Mouse (Mus musculus) thymus, postnatal 25 days (tissue): Measurements from ENCODE around the gene Ier3.
"Not testable (repeated sequence)": the region's sequence is repeated elsewhere in the genome, so short reads cannot be mapped to it uniquely, and the experiment has no call there.

Experiments
- DNase-seq: peaks from one replicate; pipeline ENCODE4 v3.0.0; 2022

The Ier3 gene

DNA sequence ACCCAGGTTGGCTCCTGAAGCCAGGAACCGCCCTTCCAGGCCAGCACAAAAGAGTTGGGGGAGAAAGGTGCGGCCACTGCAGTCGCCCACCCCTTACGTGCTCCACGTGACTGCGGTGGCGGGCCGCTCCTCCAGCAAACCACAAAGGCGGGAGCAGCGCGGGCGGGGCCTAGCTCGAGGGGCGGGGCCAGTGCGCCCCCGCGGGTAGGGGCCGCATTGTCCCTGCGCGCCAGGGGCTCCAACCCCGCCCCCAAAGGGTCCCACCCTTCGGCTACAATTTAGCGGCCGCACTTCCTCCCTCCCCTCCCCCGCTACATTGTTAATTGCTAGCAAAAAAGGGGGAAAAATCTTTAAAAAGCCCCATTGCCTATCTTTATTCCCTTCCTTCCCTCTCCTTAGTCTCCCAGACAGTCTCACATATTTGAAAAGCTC lies 15.5 kb downstream of the Ier3 start:
- peak; percentile 98 for DNase-seq

DNA sequence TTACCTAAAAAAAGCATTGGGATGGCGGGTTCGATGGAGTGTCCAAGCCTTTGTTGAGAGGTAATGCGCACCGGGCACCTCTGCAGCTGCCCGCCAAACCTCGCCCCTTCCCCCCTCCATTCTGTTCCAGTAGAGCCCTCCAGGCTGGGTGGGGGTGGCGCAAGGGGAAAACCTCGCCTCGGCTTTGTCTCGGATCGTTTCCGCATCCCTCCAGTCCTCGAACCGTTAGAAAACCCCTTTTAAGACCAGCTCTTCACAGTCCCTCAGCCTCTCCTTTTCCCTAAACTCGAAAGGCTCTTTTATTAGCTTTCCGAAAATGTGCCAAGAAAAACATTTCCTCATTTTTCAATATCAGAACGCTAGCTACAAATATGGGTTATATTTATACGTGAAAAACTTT lies 16.0 kb downstream of the Ier3 start:
- peak; percentile 81 for DNase-seq

DNA sequence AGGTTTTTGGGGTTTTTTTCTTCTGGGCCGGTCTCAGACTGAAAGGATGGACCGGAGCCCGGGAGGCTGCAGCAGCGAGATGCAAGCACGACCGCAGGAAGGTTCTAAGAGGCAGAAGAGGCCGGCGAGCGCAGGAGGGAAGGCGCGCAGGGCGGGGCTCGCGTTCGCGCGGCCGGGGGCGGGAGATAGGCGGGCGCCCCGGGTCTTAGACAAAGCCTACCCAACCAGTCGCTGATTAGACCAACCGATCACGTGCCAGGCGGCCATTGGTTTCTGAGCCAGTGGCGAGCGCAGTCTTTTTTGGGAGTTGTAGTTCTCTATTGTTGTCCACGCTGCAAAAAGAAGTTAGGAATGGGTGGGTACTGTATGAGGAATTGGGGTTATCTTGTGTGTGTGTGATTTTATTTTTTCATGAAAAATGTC lies 16.6 kb downstream of the Ier3 start, which contains the start of gene Tubb5:
Tubb5 (minus strand) TSS at position 185 of the 423 bp plus-strand sequence.
- peak; percentile 96 for DNase-seq

DNA sequence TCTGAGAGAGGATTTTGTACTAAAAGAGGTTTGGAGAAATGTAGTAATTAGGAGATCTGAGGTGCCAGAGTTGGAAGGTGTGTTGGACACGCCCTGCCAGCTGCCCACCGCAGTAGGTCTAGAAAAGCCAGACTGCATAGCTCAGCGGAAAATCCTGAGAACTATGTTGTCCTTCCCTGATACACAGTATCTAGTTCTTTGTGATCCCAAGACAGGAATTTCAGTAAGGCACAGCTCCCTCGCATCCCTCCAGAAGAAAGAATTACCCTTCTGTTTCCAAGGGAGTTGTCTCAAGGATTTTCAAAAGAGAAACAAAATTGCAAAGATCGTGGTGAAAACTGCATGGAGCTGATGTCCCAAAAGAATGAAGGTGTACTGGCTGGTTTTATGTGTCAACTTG lies 17.1 kb downstream of the Ier3 start:
- no peak for DNase-seq

DNA sequence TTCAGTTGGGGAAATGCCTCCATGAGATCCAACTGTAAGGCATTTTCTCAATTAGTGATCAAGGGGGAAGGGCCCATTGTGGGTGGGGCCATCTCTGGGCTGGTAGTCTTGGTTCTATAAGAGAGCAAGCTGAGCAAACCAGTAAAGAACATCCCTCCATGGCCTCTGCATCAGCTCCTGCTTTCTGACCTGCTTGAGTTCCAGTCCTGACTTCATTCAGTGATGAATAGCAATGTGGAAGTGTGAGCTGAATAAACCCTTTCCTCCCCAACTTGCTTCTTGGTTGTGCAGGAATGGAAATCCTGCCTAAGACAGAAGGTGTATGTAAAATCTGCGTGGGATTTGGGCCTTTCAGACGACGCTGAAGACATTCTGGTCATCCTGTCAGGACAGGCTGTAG lies 17.5 kb downstream of the Ier3 start:
- DNase-seq: not testable (repeated sequence)

DNA sequence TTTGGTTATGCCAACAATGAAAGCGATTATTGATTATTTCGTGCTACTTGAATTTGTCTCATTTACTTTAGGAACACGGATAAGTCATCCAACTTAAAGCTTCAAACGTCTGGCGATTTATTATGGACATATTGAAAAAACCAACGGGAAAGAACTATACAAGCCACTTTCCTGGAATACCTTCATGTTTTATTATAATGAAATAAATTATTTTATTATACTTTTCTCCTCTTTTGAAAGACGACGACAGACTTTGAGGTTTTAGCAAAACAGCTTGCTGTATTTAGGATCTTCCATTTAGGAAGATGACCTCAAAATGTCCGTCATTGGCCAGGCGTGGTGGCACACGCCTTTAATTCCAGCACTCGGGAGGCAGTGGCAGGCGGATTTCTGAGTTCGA lies 19.1 kb downstream of the Ier3 start:
- no peak for DNase-seq

DNA sequence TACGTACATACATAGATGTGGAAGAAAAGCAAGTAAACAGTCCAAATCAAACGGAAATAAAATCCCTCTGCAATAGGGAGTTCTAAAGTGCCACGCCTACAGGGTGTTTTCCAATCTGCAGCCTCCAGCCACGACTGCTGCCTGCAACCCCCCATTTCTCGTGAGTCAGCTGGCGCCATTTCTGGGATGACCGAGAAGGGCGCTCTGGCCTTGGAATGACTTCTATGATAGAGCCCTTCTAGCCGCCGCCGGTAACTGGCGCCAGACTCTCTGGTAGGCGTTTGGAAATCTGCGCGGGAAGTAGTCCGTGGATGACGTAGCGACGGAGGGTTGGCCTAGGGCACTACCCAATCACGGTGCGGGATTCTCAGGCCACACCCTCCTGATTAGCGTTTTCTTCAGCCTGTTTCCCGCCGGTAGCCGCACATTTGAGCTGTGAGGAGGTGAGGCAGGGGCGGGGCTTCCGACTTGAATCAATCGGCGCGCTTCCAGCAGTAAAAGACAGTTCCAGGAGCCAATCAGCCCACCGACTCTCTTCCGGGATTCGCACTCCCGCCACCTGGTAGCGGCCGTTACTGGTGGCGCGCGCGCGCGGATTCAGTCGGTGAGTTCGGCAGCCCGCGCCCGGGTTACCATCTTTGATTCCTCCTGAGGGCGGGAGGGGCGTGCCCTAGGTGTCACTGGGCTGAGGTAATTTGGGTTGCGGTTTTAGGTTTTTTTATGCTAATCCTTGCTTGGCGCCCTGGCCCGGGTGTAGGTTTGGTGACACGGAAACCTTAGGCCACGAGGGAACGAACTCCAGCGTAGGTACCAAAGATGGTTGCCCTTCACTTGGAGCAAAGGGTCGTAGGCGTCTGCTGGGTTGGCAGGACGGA lies 19.8 kb downstream of the Ier3 start, which contains the start of gene Mdc1:
Mdc1 (plus strand) TSS at position 440 of the 875 bp plus-strand sequence.
- peak; percentile 99 for DNase-seq

DNA sequence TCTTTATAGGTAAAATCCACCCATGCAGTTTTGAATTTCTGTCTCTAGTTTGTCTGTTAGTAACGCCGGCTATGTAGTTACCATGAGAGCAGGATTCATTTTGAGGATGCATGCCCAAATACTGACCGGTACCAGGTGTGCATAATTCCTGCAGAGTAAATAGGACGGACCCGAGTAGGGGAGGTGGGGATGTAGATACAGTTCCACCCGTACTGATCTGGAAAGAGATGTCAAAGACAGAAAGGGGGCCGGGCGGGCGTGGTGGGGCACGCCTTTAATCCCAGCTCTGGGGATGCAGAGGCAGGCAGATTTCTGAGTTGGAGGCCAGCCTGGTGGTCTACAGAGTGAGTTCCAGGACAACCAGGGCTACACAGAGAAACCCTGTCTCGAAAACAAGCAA lies 20.5 kb downstream of the Ier3 start:
- DNase-seq: no peak

DNA sequence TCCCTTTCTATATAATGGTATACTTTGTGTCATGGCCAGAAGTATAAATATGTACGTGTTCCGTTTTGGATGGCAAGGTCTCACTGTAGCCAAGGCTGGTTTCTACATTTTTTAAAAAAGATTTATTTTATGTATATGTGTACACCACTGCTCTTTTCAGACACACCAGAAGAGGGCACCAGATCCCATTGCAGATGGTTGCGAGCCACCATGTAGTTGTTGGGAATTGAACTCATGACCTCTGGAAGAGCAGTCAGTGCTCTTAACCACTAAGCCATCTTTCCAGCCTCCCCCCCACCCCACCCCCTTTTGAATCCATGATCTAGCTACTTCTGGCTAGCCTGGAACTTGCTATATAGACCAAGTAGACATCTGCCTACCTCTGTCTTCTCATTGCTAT lies 22.0 kb downstream of the Ier3 start:
- DNase-seq: no peak

DNA sequence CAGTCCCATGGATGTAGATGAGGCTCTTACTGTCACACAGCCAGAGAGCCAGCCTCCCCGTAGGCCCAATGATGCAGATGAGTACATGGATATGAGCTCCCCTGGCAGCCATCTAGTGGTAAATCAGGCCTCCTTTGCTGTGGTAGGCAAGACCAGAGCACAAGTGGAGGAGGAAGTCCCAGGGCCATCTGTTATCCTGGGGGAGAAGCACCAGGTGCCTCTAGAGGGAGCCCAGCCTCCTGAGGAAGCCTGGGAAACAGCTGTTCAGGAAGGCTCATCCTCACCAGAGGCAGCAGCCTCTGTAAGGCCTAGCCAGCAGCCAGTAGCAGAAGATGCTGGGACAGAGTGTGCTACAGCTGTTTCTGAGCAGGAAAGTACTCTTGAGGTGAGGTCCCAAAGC lies 26.6 kb downstream of the Ier3 start:
- no peak for DNase-seq

DNA sequence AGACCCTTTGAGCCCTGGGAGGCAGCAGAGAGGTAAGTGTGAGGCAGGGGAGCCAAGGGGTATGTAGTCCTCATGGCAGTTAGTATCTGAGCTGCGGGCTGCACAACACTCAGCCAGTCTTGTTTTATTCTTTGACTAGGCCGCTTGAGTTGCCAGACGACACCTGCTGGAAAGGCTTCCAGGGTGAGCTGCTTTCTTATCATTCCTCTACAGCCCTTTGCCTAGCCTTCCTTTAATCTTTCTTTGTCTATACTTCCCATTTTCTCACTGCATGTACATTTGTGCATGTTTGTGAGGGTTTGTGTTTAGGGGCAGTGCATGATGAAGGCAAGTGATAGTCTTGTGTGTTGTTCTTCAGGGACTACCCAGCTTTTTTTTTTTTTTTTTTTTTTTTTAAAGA lies 29.5 kb downstream of the Ier3 start:
- no peak for DNase-seq

DNA sequence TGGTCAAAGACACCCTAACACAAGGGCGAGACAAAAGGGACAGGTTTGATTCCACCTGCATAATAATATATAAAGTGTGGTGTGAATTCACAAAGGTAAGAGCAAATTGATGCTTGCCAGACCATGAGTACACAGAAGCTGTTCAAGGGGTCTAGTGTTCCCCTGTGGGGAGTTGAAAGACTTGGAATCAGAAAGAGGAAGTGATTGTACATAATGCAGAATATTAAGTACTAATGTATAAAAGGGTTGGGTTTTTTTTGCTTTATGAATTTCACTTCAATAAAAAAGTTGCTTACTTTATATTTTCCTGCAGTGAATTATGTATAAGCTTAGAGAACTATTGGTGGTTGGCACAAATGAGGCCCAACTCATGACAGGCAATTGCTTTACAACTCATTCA lies 37.9 kb downstream of the Ier3 start:
- DNase-seq: no peak

DNA sequence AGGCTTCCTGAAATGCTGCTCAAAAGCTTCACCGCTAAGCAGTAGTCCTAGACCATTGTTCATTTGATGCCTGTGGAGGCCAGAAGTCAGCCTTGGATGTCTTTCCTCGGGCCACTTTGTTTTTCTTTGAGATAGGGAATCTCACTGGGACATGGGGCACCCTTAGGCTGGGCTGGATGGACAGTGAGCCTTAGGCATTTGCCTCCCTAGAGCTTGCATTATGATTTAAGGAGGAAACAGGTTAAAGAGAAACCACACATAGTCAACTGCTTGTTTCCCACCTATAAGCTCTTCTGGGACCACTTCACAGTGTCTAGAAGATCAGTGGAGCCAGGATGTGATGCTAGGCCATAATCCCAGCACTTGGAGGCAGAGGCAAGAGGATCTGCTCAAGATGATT lies 38.4 kb downstream of the Ier3 start:
- DNase-seq: no peak

DNA sequence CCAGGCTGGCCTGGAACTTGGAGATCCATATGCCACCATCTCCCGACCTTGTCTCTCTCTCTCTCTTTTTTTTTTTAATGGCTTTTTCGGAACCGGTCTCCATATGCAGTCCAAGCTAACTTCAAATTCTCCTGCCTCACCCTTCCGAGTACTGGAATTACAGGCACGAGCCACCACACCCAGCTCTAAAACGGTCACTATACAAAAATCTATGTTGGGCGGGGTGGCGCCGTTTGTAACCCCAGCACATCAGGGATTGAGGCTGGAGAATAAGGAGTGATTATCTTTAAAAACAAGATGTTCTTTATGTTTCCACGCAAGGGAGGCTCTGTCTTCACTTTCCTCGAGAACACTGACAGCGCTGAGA lies 39.3 kb downstream of the Ier3 start:
- no peak for DNase-seq

DNA sequence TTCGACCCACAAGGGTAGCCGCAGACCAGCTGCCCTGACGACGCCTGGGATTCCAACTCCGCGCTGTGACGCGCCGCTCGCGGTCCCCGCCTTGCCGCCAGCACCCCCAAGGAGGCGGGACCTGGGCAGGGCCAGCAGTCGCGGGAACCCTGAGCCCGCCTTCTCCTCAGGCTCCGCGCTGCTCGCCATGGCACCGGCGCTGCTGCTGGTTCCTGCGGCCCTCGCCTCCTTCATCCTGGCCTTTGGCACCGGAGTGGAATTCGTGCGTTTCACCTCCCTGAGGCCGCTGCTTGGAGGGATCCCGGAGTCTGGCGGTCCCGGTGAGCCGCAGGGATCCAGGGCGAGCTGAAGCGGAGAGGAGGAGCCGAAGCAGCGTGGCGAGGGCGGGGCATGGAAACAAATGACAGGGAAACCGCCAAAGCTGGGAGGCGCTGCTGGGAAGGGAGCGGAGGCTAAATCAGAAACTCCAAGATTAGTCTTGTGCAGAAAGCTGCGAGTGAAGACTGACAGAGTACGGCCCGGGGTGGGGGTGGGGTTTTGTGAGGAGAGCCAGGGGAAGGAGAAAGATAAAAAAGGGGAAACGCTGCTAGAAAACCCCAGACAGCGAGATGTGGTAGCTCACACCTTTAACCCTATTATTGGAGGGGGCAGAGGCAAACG lies 39.8 kb downstream of the Ier3 start, which contains the start of gene Nrm:
Nrm (plus strand) TSS at position 121 of the 660 bp plus-strand sequence.
- DNase-seq: peak; percentile 88

DNA sequence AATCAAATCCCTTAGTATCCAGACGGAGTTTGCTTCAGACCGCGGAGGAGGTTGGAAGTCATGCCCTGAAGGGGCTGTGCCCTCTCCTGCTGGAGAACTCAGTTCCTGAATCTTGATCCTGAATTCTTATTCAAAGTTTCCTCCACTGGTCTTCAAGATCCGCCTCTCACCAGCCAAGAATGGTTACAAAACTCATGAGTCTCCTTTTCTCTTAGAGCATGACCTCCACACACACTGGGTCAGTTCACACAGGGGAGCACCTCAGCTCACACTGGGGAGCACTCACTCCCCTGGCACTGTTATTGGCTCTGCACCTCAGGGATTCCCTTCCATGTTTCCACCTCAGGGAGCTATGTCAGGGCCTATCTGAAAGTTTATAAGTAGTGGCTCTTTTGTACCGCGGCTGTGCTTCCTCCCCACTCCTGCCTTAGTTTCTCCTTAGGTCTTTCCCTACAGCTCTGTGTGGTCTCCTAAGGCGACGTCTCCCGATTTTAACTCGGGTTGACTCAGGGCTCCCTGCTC lies 43.4 kb downstream of the Ier3 start:
- DNase-seq: no peak

DNA sequence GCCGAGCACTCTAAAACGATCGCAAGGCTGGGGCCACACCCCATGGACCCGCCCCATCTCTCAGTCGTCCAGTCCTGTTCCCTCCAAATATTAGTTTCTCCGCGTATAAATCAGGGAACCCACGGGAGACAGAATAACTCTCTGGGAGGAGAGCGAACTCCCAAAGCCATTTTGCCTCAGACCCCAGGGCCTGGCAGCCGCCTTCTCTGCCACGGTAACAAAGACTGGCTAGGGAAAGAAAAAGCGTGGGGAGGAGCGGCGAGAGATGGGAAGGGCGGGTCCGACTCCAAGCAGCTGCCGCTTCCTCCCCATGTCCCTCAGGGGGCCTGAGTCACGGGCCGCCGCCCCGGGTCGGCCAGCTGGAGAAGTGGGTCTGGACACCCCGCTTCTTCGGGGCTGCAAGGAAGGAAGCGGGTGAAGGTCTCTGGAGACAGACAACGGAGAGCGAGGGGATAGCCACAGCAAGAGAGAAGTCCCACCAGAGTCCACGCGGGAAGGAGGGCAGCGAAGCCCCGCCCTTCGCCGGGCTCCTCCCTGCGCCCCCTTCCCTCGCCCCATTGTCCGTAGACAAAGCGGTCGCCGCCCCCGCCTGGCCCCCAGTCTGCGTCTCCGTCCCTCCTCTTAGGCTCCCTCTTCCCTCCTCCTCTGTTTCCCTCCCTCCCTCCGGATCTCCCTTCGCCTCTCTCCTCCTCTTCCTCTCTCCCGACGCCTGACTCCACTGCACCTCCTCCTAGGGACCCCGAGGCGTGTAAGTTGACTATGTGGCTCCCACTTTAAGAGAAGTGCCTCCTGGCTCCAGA lies 44.2 kb downstream of the Ier3 start, which contains the start of gene Ppp1r18:
Ppp1r18 (plus strand) TSS at position 113 of the 800 bp plus-strand sequence.
- peak; percentile 50 for DNase-seq

DNA sequence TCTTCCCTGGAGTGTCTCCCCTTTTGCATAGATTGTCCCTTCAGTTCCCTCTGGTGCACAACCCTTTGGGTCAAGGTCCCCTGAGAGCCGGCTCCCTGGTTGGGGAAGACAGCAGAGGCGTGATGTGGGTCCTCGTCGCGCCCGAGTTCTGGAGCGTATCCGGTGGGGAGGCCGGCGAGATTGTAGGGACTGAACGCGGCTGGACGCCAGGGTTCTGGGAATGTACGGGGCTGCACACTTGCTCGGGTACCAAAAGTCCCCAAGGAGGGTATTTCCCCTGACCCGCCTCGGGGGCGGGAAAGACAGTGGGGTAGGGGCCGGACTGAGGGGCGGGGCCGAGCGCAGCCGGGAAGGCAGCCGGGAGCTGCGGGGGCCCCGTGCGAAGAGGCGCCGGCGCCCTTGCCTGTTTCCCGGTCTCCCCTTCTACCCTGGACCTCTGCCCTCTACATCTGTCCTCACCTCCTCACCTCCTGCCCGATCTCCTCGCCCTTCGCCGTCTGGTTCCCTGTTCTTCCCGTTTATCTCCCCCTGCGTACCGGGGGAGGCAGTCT lies 44.9 kb downstream of the Ier3 start:
- peak; percentile 63 for DNase-seq

DNA sequence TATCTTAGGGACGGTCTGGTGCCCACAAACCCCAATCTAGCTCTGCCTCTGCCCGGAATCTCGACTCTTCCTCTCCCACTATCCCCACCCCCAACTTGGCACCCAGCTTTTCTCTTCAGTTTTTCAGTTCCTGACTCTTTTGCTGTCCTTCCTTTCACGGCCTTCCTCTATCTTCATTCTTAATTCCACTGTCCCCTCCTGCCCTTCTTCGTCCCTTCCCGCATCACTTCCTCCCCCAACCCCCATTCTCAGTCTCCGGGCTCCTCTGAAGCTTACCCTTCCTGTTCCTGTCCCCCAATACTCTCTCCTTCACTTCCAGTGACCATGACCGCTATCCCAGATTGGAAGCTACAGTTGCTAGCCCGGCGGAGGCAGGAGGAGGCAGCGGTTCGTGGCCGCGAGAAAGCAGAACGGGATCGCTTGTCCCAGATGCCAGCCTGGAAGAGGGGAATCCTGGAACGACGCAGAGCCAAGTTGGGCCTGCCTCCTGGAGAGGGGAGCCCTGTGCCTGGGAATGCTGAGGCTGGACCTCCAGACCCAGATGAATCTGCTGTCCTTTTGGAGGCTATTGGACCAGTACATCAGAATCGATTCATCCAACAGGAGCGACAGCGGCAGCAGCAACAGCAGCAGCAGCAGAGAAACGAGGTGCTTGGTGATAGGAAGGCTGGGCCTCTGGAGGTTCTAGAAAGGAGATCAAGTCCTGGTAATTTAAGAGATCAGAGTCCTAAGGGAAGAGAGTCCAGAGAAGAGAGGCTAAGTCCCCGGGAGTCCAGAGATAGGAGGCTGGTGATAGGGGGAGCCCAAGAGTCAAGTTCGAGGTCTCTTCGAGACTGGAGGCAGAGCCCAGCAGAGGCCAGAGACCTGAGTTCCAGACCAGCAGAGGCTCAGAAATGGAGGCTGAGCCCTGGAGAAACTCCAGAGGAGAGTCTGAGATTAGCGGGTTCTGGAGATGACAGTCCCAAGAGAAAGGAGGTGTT lies 45.7 kb downstream of the Ier3 start:
- peak; percentile 71 for DNase-seq

DNA sequence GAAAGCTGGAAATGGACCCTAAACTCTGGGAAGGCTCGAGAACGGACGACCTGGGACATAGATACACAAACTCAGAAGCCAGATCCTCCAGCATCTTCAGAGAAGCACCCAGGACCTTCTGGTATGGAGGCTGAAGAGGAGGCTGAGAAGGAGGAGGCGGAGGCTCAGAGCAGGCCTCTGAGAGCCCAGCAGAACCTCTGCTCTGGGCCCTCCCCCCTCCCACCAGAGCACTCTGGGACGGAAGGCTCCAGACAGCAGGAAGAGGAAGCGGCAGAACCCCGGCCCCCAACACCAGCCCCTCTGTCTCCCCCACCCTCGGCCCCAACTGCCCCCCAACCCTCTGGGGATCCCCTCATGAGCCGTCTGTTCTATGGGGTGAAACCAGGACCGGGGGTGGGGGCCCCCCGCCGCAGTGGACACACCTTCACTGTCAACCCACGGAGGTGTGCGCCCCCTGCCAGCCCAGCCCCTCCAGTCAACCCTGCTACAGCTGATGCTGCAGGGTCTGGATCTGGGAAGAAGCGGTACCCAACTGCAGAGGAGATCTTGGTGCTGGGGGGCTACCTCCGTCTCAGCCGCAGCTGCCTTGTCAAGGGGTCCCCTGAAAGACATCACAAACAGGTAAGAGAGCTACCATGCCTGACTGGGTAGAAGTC lies 46.8 kb downstream of the Ier3 start:
- peak; percentile 73 for DNase-seq

DNA sequence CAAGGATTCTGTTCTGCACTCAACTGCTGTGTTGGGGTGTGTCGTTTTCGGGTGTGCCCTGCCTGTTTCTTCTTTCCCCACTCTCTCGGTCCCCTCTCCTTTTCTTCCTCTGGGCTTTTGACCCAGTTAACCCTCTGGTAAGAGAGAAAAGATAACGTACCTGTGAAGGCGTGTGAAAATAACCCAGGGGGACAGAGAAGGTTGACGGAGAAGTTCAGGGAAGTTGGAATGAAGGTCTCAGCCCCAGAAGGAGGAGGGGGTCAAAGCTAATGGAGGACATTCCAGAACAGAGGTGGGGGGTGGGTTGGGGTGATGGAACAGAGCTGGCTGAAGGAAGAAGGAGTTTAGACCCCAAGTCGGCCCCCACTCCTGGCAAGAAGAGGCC lies 47.5 kb downstream of the Ier3 start:
- DNase-seq: peak; percentile 39
